Mouse (Mus musculus) stomach, embryonic 14.5 days (tissue): Measurements from ENCODE around the gene Defa22. TPM values are rescaled to one million over a fixed set of nuclear protein-coding genes. Genes with fewer than 3 reads are reported as not detected.
"Not testable (repeated sequence)": the region's sequence is repeated elsewhere in the genome, so short reads cannot be mapped to it uniquely, and the experiment has no call there.

ENCODE experiments used
- ATAC-seq: fragments of 200-750 bp; cut with Nextera tagmentation; 2 replicates; pipeline ENCODE4 v1.8.0; 2017; ENCODE audit warnings: low read depth, moderate TSS enrichment; ENCODE audit not compliant: insufficient number of reproducible peaks, insufficient read depth, low FRiP score
- H3K27ac ChIP-seq: fragments of 300-500 bp; sonication (generic); 2 replicates; pipeline ENCODE4 v1.5.1; 2014; ENCODE audit warnings: mild to moderate bottlenecking, low read length, moderate library complexity, mixed read lengths
- H3K27me3 ChIP-seq: fragments of 300-500 bp; sonication (generic); 2 replicates; pipeline ENCODE4 v1.6.1; 2014; ENCODE audit warnings: low read length, control low read depth, mixed read lengths; ENCODE audit not compliant: control insufficient read depth, insufficient read depth
- H3K36me3 ChIP-seq: fragments of 300-500 bp; sonication (generic); 2 replicates; pipeline ENCODE4 v1.6.1; 2014; ENCODE audit warnings: mild to moderate bottlenecking, control low read depth, low read length, moderate library complexity, mixed read lengths; ENCODE audit not compliant: control insufficient read depth, insufficient read depth
- H3K4me1 ChIP-seq: fragments of 300-500 bp; sonication (generic); 2 replicates; pipeline ENCODE4 v1.6.1; 2014; ENCODE audit warnings: low read length, control low read depth, mixed read lengths; ENCODE audit not compliant: control insufficient read depth, insufficient read depth
- H3K4me2 ChIP-seq: fragments of 300-500 bp; sonication (generic); replicated peaks from 2 replicates; pipeline ENCODE4 v1.6.1; 2014; ENCODE audit warnings: low read depth, low read length, control low read depth
- H3K4me3 ChIP-seq: fragments of 300-500 bp; sonication (generic); 2 replicates; pipeline ENCODE4 v1.5.1; 2014; ENCODE audit warnings: low read depth, low read length, control low read depth
- H3K9ac ChIP-seq: fragments of 300-500 bp; sonication (generic); replicated peaks from 2 replicates; pipeline ENCODE4 v1.6.1; 2014; ENCODE audit warnings: low read depth, mild to moderate bottlenecking, control low read depth, low read length, moderate library complexity, mixed read lengths
- H3K9me3 ChIP-seq: fragments of 300-500 bp; sonication (generic); 2 replicates; pipeline ENCODE4 v1.6.1; 2016; ENCODE audit warnings: low read depth, low read length, control low read depth; ENCODE audit not compliant: control insufficient read depth
- WGBS: fragments of 180-500 bp; shearing (Covaris S2); extraction: QIAGEN DNeasy Blood & Tissue Kit; methylation state at CpG from one replicate; pipeline ENCODE4 v1.1.7; 2014; 5-methylcytosine and 5-hydroxymethylcytosine counted together
- polyA plus RNA-seq: library from polyadenylated mRNA; unstranded; fragments of >200 nt; fragmentation: Nextera tagmentation; extraction: Ambion mirVana; gene quantifications from 2 replicates; pipeline ENCODE4 v1.2.1, GENCODE M21; 2014

Gene Defa22
- not detected in 2 replicates for polyA plus RNA-seq

DNA sequence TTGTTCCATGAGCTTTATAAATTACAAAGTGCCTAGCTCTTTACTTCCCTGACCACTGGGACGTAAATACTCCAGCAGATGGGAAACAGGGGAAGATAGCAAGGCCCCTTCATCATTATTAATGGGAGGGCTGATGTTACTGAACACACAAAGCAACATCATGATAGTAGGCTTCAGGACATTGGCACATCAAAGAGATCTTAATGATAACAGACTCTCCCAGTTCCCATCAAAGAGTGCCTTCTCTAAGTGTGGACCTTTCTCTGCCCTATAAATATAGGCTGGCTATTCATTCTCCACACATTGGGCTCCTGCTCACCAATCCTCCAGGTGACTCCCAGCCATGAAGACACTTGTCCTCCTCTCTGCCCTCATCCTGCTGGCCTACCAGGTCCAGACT lies at the start of gene Defa22:
TSS of gene Defa22 (plus strand) at position 301 of the 400 bp plus-strand sequence.
- not testable (repeated sequence) for H3K4me3 ChIP-seq, H3K36me3 ChIP-seq, H3K27ac ChIP-seq, H3K4me1 ChIP-seq, H3K4me2 ChIP-seq, ATAC-seq, H3K9me3 ChIP-seq, H3K27me3 ChIP-seq, H3K9ac ChIP-seq
- no CpG with 5 or more reads among the region's 1 CpGs for WGBS

- not testable (repeated sequence) for H3K4me2 ChIP-seq, H3K4me1 ChIP-seq, H3K27me3 ChIP-seq, H3K36me3 ChIP-seq, H3K9ac ChIP-seq, H3K4me3 ChIP-seq, ATAC-seq, H3K9me3 ChIP-seq, H3K27ac ChIP-seq
- WGBS: 55% methylated on average over 3 of the region's 3 CpGs
These were observed 27.7 kb upstream of the Defa22 start, which contains the start of gene Defa30 for GRCm38 (mm10) chr8:21134342-21134741. TSS of gene Defa30 (plus strand) at chr8:21134642.

DNA sequence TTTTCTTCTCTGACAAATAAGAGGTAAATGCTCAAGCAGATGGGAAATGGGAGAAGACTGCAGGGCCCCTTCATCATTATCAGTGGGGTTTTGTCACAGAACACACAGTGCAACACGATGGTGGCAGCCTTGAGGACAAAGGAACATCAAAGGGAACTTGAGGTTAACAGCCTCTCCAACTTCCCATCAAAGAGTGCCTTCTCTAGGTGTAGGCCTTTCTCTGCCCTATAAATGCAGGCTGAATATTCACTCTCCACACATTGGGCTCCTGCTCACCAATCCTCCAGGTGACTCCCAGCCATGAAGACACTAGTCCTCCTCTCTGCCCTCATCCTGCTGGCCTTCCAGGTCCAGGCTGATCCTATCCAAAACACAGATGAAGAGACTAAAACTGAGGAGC lies 29.2 kb downstream of the Defa22 start, which contains the start of gene Defa31:
TSS of gene Defa31 (plus strand) at position 301 of the 400 bp plus-strand sequence.
- not testable (repeated sequence) for H3K4me1 ChIP-seq, H3K27me3 ChIP-seq, H3K4me3 ChIP-seq, H3K27ac ChIP-seq, H3K9ac ChIP-seq, H3K36me3 ChIP-seq, H3K9me3 ChIP-seq, H3K4me2 ChIP-seq, ATAC-seq
- no CpG with 5 or more reads among the region's 1 CpGs for WGBS

- not testable (repeated sequence) for H3K9ac ChIP-seq, H3K36me3 ChIP-seq, H3K27me3 ChIP-seq, H3K4me1 ChIP-seq, H3K27ac ChIP-seq, H3K4me2 ChIP-seq, ATAC-seq, H3K9me3 ChIP-seq, H3K4me3 ChIP-seq
- no CpG with 5 or more reads among the region's 1 CpGs for WGBS
These were observed 39.2 kb downstream of the Defa22 start, which contains the start of gene Gm15293 for GRCm38 (mm10) chr8:21201261-21201660. TSS of gene Gm15293 (plus strand) at chr8:21201561.

Other genes with a start within 250 kb of the Defa22 start
- not detected in 2 replicates for gene Gm6040, start 240.2 kb upstream of the Defa22 start, polyA plus RNA-seq
- gene AY761185, start 217.6 kb upstream of the Defa22 start, polyA plus RNA-seq: not detected in 2 replicates
- not detected in 2 replicates for gene Defa21, start 136.7 kb upstream of the Defa22 start, polyA plus RNA-seq
- gene Defa23, start 107.2 kb upstream of the Defa22 start, polyA plus RNA-seq: not detected in 2 replicates
- not detected in 2 replicates for gene Defa35, start 97.2 kb upstream of the Defa22 start, polyA plus RNA-seq
- gene Defa25, start 77.8 kb upstream of the Defa22 start, polyA plus RNA-seq: not detected in 2 replicates
- gene Gm14851, start 66.2 kb upstream of the Defa22 start, polyA plus RNA-seq: not detected in 2 replicates
- not detected in 2 replicates for gene Defa30, start 27.6 kb upstream of the Defa22 start, polyA plus RNA-seq
- not detected in 2 replicates for gene Defa31, start 29.3 kb downstream of the Defa22 start, polyA plus RNA-seq
- not detected in 2 replicates for gene Gm15293, start 39.3 kb downstream of the Defa22 start, polyA plus RNA-seq
- gene Gm15292, start 87.5 kb downstream of the Defa22 start, polyA plus RNA-seq: not detected in 2 replicates
- not detected in 2 replicates for gene Defa27, start 153.3 kb downstream of the Defa22 start, polyA plus RNA-seq
- gene Defa29, start 164.7 kb downstream of the Defa22 start, polyA plus RNA-seq: not detected in 2 replicates
- gene Defa2, start 216.2 kb downstream of the Defa22 start, polyA plus RNA-seq: not detected in 2 replicates
- not detected in 2 replicates for gene Defa33, start 229.5 kb downstream of the Defa22 start, polyA plus RNA-seq